Mouse (Mus musculus) monocyte, adult 2 months (primary cell): ENCODE data around the gene Nynrin.

Experiments
- DNase-seq, 2 experiments: peaks; one replicate each; pipeline ENCODE4 v3.0.0; 2022; ENCODE audit warnings: low spot score in 2 of 2, low read depth in 1 of 2

Nynrin gene

GRCm38 (mm10) chr14:55877469-55878315 lies 23.9 kb downstream of the Nynrin start:
- no peak for DNase-seq

- no peak for DNase-seq
These were observed 24.6 kb downstream of the Nynrin start for GRCm38 (mm10) chr14:55878316-55878940.

DNA sequence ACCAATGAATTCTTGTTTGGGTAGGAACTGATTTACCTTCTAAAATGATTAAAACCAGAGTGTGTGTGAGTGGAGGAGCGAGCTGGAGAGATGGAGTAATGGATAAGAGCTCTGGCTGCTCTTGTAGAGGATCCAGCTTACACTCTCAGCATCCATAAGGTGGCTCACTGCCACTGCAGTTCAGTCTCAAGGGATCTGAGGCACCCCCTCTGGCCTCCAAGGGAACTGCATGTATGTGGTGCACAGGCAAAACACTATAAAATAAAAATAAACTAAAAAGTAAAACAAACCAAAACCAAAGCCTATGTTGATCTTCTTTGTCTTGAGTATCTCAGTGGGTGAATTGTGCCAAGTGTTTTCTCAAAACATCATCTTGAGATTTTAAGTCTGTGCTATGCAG lies 25.8 kb downstream of the Nynrin start:
- peak in 1 of 2 experiments; percentile 63 for DNase-seq

DNA sequence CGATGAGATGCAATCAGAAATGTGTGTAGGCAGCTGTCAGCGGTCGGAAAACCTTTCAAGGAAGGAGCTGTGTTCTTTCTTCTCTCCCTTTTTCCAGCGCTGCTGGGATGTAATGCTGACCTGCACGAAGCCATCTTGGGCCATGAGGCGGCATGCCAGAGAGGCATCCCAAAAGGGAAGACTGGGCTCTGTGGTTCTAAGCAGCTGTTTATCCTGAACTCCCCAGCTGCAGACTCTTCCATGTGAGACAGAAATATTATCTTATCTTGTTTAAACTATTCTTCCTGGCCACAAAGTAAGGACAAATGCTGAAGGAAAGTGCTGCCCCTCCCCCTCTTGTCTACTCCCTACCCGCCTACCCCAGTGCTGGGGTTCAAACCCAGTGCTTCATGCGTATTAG lies 27.2 kb downstream of the Nynrin start:
- no peak for DNase-seq

- no peak for DNase-seq
These were observed 28.4 kb downstream of the Nynrin start for GRCm38 (mm10) chr14:55882171-55882641.

GRCm38 (mm10) chr14:55883149-55883661 lies 29.4 kb downstream of the Nynrin start:
- DNase-seq, result no peak

DNA sequence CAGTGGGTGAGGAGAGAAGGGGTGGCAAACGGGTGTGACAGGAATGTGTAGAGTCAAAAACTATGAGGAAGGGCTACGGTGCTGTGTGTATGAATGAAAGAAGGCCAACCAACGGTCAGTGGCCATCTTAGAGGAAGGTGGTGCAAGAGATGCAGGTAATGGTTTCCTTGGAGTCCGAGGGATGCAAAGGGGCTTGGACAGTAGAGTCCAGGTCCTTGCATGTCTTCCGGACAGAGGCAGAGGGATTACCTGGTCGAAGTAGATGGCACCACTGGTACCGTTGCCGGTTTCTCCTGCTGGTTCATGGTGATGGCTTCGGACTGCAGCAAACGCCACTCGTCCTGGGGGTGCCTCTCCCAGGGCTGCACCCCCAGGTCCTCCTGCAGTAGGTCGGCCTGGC lies 29.9 kb downstream of the Nynrin start:
- DNase-seq, result no peak

DNA sequence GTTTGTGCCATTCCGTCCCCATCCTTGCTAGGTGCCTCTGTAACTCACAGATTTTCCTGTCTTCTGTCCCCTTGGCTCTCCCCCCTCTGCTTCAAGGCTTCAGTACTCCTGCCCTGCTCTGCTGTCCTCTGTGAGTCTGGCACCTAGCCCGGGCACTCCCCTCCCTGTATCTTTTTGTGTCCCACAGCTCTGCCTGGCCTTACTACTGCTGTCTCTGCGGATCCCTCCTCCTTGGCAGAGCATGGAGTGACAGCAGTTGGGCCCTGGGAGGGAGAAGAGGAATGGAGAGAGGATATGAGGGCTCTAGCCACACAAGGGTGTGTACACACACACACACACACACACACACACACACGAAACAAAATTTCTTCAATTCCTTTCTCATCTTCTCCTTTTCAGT lies 30.4 kb downstream of the Nynrin start, which contains the start of gene Cbln3:
Cbln3 (minus strand) TSS at position 227 of the 400 bp plus-strand sequence.
- no peak for DNase-seq

DNA sequence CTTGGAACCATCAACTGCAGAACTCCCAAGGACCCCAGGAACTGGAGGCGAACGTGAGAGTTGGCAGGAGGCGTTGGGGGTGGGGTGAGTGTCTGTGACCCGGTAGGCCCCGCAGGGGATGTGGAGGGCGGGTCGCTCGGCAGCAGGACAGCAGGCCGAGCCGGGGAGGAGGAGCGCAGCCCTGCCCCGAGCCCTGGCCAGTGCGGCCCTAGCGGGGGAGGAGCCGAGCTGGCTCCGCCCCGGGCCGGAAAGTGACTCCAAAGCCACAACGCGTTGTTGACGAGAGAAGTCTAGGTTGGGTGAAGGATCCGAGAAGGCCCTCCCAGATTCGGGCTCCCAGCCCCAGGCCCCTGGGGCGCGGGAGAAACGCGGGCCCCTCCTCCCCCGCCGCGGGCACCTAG lies 30.9 kb downstream of the Nynrin start, which contains the start of gene Khnyn:
Khnyn (plus strand) TSS at position 235 of the 401 bp plus-strand sequence.
- DNase-seq, result peak; percentile 74 to 78

DNA sequence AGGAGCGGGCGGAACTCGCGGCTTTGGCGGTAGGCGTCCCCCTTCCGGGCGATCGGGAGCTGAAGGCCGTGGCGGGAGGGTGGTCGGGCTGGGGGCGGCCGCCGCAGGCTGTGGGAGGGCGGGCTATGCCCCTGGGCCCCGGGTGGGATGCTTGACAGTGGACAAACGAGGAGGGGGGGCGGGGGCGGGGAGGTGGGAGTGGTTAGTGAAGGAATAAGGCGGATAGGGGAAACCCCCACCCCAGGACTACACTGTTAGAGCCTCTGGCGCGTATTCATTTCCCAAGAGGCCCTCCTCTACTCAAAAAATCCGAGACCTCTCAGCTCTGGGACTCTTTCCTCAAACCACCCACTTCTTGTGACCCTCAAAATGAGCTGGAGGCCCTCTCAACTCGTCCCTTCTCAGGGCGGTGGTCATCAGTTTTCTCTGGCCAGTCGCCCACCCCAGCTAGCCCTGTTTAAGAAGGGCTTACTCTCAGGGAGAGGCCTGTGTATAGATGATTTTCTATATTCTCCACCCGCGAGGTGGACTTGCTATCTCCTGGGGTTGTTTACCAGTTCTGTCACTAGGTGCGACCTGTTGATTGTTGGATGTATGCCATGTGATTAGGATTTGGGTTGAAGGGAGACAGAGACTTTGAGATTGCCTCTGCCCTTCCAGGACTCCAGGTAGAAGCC lies 31.4 kb downstream of the Nynrin start:
- DNase-seq, result no peak

GRCm38 (mm10) chr14:55885791-55886271 lies 32.0 kb downstream of the Nynrin start:
- peak; percentile 64 to 68 for DNase-seq

DNA sequence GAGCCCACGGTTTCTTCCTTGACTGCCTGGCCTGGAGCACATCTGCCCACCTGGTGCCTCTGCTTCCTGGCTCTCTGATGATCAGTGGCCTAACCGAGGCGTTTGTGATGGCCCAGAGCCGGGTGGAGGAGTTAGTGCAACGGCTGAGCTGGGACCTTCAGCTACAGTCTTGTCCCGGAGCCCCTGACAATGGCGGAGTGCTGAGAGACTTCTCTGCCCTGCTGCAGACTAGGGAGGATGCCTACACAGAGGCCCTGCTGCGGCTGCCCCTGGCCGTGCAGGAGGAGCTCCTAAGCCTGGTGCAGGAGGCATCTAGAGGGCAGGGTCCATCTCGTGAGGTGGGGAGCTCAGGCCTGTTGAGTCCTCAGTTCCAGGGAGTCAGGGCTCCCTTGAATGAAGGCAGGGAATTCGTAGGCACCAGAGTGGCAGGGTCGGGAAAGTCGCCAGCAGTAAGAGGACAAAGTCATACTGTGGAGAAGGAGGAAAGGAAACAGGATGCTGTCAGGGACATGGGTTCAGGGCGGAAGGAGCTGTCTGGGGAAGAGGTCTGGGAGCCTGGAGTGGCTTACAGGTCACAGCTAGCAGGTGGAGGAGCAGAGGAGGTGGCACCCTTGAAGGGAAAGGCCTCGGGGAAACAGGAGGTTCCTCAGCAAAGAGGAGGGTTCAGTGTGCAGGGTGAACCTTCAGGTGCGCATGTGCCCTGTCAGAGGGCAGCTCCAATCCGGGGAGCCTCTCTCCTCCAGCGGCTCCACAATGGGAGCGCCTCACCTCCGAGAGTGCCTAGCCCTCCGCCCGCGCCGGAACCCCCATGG lies 33.0 kb downstream of the Nynrin start:
- no peak for DNase-seq

DNA sequence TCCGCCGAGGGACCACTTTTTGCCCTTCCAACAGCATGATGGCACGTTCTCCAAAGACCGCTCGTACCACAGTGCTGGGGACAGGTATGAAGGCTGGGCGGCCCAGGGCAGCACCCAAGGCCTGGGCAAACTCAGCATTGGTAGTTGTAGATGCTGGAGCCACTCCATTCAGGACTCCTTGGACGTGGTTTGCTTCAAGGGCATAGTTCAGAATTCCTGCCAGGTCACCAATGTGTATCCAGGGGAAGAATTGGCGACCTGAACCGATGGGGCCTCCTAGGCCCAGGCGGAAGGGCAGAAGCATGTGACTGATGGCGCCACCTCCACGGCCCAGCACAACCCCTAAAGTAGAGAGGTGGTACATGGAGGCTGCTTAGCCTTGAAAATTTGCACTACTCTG lies 43.9 kb downstream of the Nynrin start:
- DNase-seq, result no peak

GRCm38 (mm10) chr14:55898947-55899346 lies 45.1 kb downstream of the Nynrin start:
- DNase-seq, result no peak

DNA sequence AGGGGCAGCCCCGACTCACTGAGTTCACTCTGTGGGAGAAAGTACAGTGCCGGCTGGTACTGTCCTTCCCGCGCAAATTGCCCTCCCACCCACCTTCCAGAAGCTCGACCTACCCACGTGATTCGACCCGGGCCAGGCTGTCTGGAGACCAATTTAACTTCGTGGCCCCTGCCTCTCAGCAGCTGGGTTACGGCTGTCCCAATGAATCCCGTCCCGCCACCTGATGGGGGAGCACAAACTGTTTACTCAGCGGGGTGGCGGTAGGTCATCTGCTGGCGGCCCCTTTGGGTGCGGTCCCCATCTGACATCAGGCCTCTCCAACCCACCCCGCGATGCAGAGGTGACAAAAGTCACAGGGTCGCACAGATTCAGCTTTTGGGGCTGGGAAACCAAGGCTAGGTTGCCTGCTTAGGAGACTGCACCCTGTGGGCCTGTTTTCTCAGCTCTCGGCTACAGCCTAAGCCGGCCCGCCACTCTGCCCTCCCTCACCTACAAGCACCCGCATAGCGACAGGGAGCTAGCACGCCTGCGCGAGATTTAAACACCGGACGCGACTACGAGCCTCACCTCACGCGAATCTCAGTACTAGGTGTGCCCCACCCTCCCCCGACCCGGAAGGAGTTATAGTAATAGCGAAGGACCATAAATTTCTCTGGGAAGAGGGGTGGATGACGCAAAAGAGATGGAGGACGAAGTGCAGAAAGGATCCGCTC lies 46.0 kb downstream of the Nynrin start, which contains the start of gene Sdr39u1:
Sdr39u1 (minus strand) TSS at position 593 of the 713 bp plus-strand sequence.
- peak in 1 of 2 experiments; percentile 33 for DNase-seq

- no peak for DNase-seq
These were observed 46.6 kb downstream of the Nynrin start for GRCm38 (mm10) chr14:55900414-55900755.

DNA sequence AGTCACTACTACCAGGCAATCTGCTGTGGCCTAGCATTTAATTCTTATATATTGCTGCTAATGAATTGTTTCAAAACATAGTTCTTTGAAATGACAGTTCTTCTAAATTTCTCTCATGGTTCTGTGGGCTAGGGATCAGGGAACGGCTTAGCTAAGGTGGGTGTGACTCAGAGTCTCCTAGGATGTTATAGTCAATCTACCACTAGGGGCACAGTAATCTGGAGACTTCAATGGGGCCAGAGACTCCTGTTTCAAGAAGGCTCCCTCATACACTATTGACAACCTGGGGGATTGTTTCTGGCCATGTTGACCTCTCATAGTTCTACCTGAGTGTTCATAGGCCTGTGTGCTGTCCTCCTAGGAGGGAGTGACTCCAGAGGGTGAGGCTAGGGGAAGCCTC lies 51.7 kb downstream of the Nynrin start:
- DNase-seq, result no peak

GRCm38 (mm10) chr14:55913406-55913805 lies 59.6 kb downstream of the Nynrin start:
- DNase-seq, result no peak

- peak in 1 of 2 experiments; percentile 27 for DNase-seq
These were observed 64.7 kb downstream of the Nynrin start for GRCm38 (mm10) chr14:55918240-55919082.
